In genomic region chr5:97090034-97090784, GRCm38 (mm10) we compare ENCODE assay signal across 11 mouse cellular contexts. TPM values are rescaled to one million over a fixed set of nuclear protein-coding genes. Genes with fewer than 3 reads are reported as not detected.
DNase-seq lines count a peak whose midpoint lies in the region; ATAC-seq and TF ChIP-seq lines count a peak whose summit lies in the region.
"Had no signal": no experiment of that assay in that cellular context is flagged by ENCODE, and none has a peak within 500 bp of the region (broad histone marks: within the 10 kb centered on the region; RNA-seq: fewer than 3 reads in every experiment).

No protein-coding gene starts in this region.

- intact Hi-C loops in left cerebral cortex, adult 2 months (cut with DNase I), result no loop called here
- intact Hi-C loops in left cerebral cortex, postnatal 14 days (cut with DNase I), result no loop called here

- H3K4me1 ChIP-seq in ES-E14 (ENCODE audit: control insufficient read depth in 2 of 2, insufficient read depth in 2 of 2, low read length in 2 of 2, poor library complexity in 1 of 2), result peaks cover 0 to 9% of the 10 kb centered on the region in 2 experiments; a peak in 3 of 4 replicates
- no peaks in the 10 kb centered on the region for H3K4me1 ChIP-seq in kidney, postnatal 0 days (replicated peaks; ENCODE audit: insufficient read depth, low read length)
- H3K4me1 ChIP-seq: hindbrain, embryonic 10.5 days had no signal

- H3K36me3 ChIP-seq in ES-E14 (ENCODE audit: control insufficient read depth, insufficient read depth, low read length, poor library complexity, severe bottlenecking), result peaks cover 2% of the 10 kb centered on the region; the same call in 1 of the 2 replicates
- H3K36me3 ChIP-seq in kidney, postnatal 0 days (ENCODE audit: insufficient read depth, low read length), result peaks cover 14% of the 10 kb centered on the region

- peak; percentile 6 to 9 for DNase-seq in left cerebral cortex, adult 2 months (ENCODE audit: extremely low spot score in 1 of 2, low spot score in 2 of 2)
- DNase-seq in left cerebral cortex, postnatal 14 days (ENCODE audit: low spot score in 2 of 2), result no peak
- peak; percentile 64 for DNase-seq in ES-E14 (ENCODE audit: low read depth, low spot score)
- no peak for DNase-seq in kidney, postnatal 0 days (ENCODE audit: low spot score)
- DNase-seq in lung, postnatal 36 days, result peak; percentile 69
- no peak for DNase-seq in adrenal gland, adult 18-20 months (ENCODE audit: low spot score in 2 of 2)
- no peak for DNase-seq in left cerebral cortex, adult 11 months (ENCODE audit: low spot score)
- no peak for DNase-seq in testis, postnatal 14 days (ENCODE audit: low spot score)

- H3K4me3 ChIP-seq in left cerebral cortex, adult 2 months, result no peak overlapping the region
- H3K4me3 ChIP-seq in ES-E14 (ENCODE audit: insufficient read depth in 1 of 2, low read depth in 1 of 2, low read length in 2 of 2, poor library complexity in 1 of 2, severe bottlenecking in 1 of 2), result no peak overlapping the region
- H3K4me3 ChIP-seq in kidney, postnatal 0 days (replicated peaks; ENCODE audit: low read depth, low read length), result no peak overlapping the region
- H3K4me3 ChIP-seq: hindbrain, embryonic 10.5 days; lung, embryonic 15.5 days had no signal

- 66% methylated on average over 6 of the region's 6 CpGs for WGBS in kidney, postnatal 0 days

- H3K4me2 ChIP-seq in kidney, postnatal 0 days (ENCODE audit: low read length), result no peak overlapping the region
- H3K4me2 ChIP-seq: lung, embryonic 15.5 days had no signal

- H3K27ac ChIP-seq in left cerebral cortex, adult 2 months, result no peak overlapping the region
- peak overlapping the region; percentile 59 for H3K27ac ChIP-seq in ES-E14 (ENCODE audit: insufficient read depth, low read depth, low read length, poor library complexity, severe bottlenecking)
- 0 out of 2 replicates have a peak overlapping the region, but pooled peaks have one; percentile 8 for H3K27ac ChIP-seq in kidney, postnatal 0 days
- H3K27ac ChIP-seq: hindbrain, embryonic 10.5 days; lung, embryonic 15.5 days had no signal

- in situ Hi-C loops in ES-E14 (cut with MboI; ENCODE audit: low sequenced_read_pairs in 2 of 2, unreplicated experiment in 2 of 2), result no loop called here

- H3K27me3 ChIP-seq in kidney, postnatal 0 days (ENCODE audit: insufficient read depth, low read length), result no peaks in the 10 kb centered on the region
- H3K27me3 ChIP-seq: lung, embryonic 15.5 days had no signal

- no peak overlapping the region for H3K9ac ChIP-seq in ES-E14 (ENCODE audit: insufficient read depth, low read depth, low read length, poor library complexity, severe bottlenecking)
- no peak overlapping the region for H3K9ac ChIP-seq in kidney, postnatal 0 days (ENCODE audit: low read depth, low read length)
- H3K9ac ChIP-seq: lung, embryonic 15.5 days had no signal

- no peak for TF ChIP-seq CTCF in left cerebral cortex, adult 2 months (IDR thresholded peaks at IDR 0.05)
- no peak for TF ChIP-seq CTCF in kidney, postnatal 0 days (IDR thresholded peaks at IDR 0.05; ENCODE audit: low read depth)

- no peak for ATAC-seq in kidney, postnatal 0 days (replicated peaks; ENCODE audit: low FRiP score, low read depth)

- H3K9me3 ChIP-seq in ES-E14 (ENCODE audit: control insufficient read depth, insufficient read depth, low read depth, low read length), result no peaks in the 10 kb centered on the region
- H3K9me3 ChIP-seq in kidney, postnatal 0 days (replicated peaks; ENCODE audit: low read length), result no peaks in the 10 kb centered on the region
- H3K9me3 ChIP-seq: G1E; hindbrain, embryonic 10.5 days; lung, embryonic 15.5 days had no signal

TF ChIP-seq in ES-E14, 5 proteins besides CTCF, POLR2A, EP300 and RAD21:
- TF ChIP-seq ZC3H11A (IDR thresholded peaks at IDR 0.05; ENCODE audit: borderline replicate concordance, low read depth, low read length) (no peak), MAFK (IDR thresholded peaks at IDR 0.05; ENCODE audit: insufficient read depth, low read depth, low read length) (no peak), ZNF384 (IDR thresholded peaks at IDR 0.05; ENCODE audit: low read depth, low read length) (no peak), HCFC1 (IDR thresholded peaks at IDR 0.05; ENCODE audit: borderline replicate concordance, insufficient read depth, low read length) (no peak), CHD2 (IDR thresholded peaks at IDR 0.05; ENCODE audit: low read depth, low read length) (peak; percentile 71)

RNA-seq across cellular contexts. Expression of gene Paqr3, which starts 21.2 kb away (rescaled TPM):
- total RNA-seq in left cerebral cortex, adult 2 months (2021), result 10 to 100 TPM; 24.2 to 25.1 TPM
- total RNA-seq in left cerebral cortex, postnatal 14 days (2021), result 10 to 100 TPM; 27.2 to 29.3 TPM
- 10.0 and 13.1 TPM in 2 replicates for total RNA-seq in ES-E14 (2012; rRNA removed)
- polyA plus RNA-seq in kidney, postnatal 0 days (2015; fragmentation: Nextera tagmentation; extraction: Ambion mirVana), result 3.2 and 3.3 TPM in 2 replicates
- total RNA-seq in adrenal gland, adult 18-20 months (2021), result 1 to 10 TPM; 2.9 to 4.9 TPM

Comparison
In these comparisons a context has a peak if more than half of its experiments do, and no peak if none do; other contexts are left out.
1. DNase-seq: peak in left cerebral cortex, adult 2 months (2 of 2), ES-E14 (single experiment) and lung, postnatal 36 days (single experiment); none in left cerebral cortex, postnatal 14 days (0 of 2), kidney, postnatal 0 days (single experiment), adrenal gland, adult 18-20 months (0 of 2), left cerebral cortex, adult 11 months (single experiment) and testis, postnatal 14 days (single experiment).